Mouse (Mus musculus) right cerebral cortex, adult 18-20 months (tissue): ENCODE data around the gene Crcp.
A peak's percentile ranks its signal among the peaks of the same experiment; 100 is the strongest.

Source experiments
- DNase-seq: peaks from one replicate; pipeline ENCODE4 v3.0.0; 2022; ENCODE audit warnings: mixed read lengths

The Crcp gene

GRCm38 (mm10) chr5:130059413-130060328 is 30.6 kb downstream of the Crcp start:
- no peak for DNase-seq

GRCm38 (mm10) chr5:130060329-130060665 is 31.2 kb downstream of the Crcp start:
- no peak for DNase-seq

- no peak for DNase-seq
Measured at GRCm38 (mm10) chr5:130062096-130062495, 33.0 kb downstream of the Crcp start.

GRCm38 (mm10) chr5:130063760-130064159 is 34.7 kb downstream of the Crcp start:
- no peak for DNase-seq

- no peak for DNase-seq
Measured at GRCm38 (mm10) chr5:130065579-130065978, 36.5 kb downstream of the Crcp start.

GRCm38 (mm10) chr5:130067841-130068264 is 38.8 kb downstream of the Crcp start:
- DNase-seq = no peak

- no peak for DNase-seq
Measured at GRCm38 (mm10) chr5:130073026-130073425, 43.9 kb downstream of the Crcp start, which contains the start of gene Tpst1. TSS of gene Tpst1 (plus strand) at chr5:130073326.

- DNase-seq = no peak
Measured at GRCm38 (mm10) chr5:130074491-130074890, 45.4 kb downstream of the Crcp start.

GRCm38 (mm10) chr5:130076396-130076795 is 47.3 kb downstream of the Crcp start:
- no peak for DNase-seq

GRCm38 (mm10) chr5:130078096-130078833 is 49.2 kb downstream of the Crcp start:
- no peak for DNase-seq

GRCm38 (mm10) chr5:130078834-130079156 is 49.7 kb downstream of the Crcp start:
- no peak for DNase-seq

GRCm38 (mm10) chr5:130079202-130080050 is 50.3 kb downstream of the Crcp start:
- DNase-seq = peak; percentile 95

- no peak for DNase-seq
Measured at GRCm38 (mm10) chr5:130080051-130080681, 51.1 kb downstream of the Crcp start.

GRCm38 (mm10) chr5:130081181-130081881 is 52.2 kb downstream of the Crcp start:
- no peak for DNase-seq

GRCm38 (mm10) chr5:130082431-130082830 is 53.3 kb downstream of the Crcp start:
- DNase-seq = no peak

GRCm38 (mm10) chr5:130084271-130084670 is 55.2 kb downstream of the Crcp start:
- no peak for DNase-seq

GRCm38 (mm10) chr5:130088008-130088407 is 58.9 kb downstream of the Crcp start:
- peak; percentile 48 for DNase-seq

- DNase-seq = no peak
Measured at GRCm38 (mm10) chr5:130088612-130089011, 59.5 kb downstream of the Crcp start.

- DNase-seq = no peak
Measured at GRCm38 (mm10) chr5:130089177-130089576, 60.1 kb downstream of the Crcp start.

GRCm38 (mm10) chr5:130089626-130090393 is 60.7 kb downstream of the Crcp start:
- peak; percentile 60 for DNase-seq

- DNase-seq = no peak
Measured at GRCm38 (mm10) chr5:130096754-130097153, 67.7 kb downstream of the Crcp start.
